Comparison of ENCODE assay signal across 8 mouse cellular contexts in the genomic region with DNA sequence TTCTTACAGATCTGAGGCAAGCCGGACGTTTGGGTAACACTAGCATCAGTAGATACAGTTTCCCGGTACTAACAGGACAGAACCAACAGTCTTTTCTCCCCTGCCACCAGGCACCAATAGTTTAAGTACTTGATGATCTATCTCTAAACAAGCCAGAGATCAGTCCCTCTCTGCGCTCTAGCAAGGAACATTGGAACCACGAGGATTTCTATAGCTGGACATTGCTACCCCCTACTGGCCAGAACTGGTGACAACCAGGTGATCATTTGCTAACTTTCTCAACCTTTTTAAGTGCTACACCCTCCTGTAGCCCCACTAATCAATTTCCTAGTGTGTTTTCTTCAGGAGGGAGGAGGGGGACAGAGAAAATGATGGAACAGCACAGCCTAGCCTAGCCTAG. TPM values are rescaled to one million over a fixed set of nuclear protein-coding genes. Genes with fewer than 3 reads are reported as not detected.
A peak's percentile ranks its signal among the peaks of the same experiment; 100 is the strongest.
DNase-seq lines count a peak whose midpoint lies in the region; ATAC-seq and TF ChIP-seq lines count a peak whose summit lies in the region.

No protein-coding gene starts in this region.

- H3K9ac ChIP-seq in midbrain, embryonic 12.5 days (replicated peaks) = no peak overlapping the region

- no peaks in the 10 kb centered on the region for H3K27me3 ChIP-seq in limb, embryonic 10.5 days (ENCODE audit: low read depth, poor library complexity, severe bottlenecking)
- no peaks in the 10 kb centered on the region for H3K27me3 ChIP-seq in midbrain, embryonic 12.5 days

- peak; percentile 86 to 93 for ATAC-seq in hematopoietic stem cell, adult 5-6 weeks (replicated peaks in 1 of 2; ENCODE audit: insufficient read depth in 1 of 2, low FRiP score in 2 of 2, low TSS enrichment in 1 of 2, low read depth in 1 of 2, poor library complexity in 2 of 2, severe bottlenecking in 2 of 2)
- peak; percentile 66 for ATAC-seq in midbrain, embryonic 12.5 days (ENCODE audit: low FRiP score, low read depth)

- H3K27ac ChIP-seq in cortical plate, adult 2 months (ENCODE audit: insufficient read depth, low read length) = no peak overlapping the region
- H3K27ac ChIP-seq in limb, embryonic 10.5 days = no peak overlapping the region
- no peak overlapping the region for H3K27ac ChIP-seq in midbrain, embryonic 12.5 days (replicated peaks)

- WGBS in limb, embryonic 10.5 days = 37% methylated on average over 5 of the region's 5 CpGs
- 32% methylated on average over 5 of the region's 5 CpGs for WGBS in midbrain, embryonic 12.5 days

- peak; percentile 15 for DNase-seq in ovary, postnatal 36 days (ENCODE audit: low spot score)
- DNase-seq in ovary, adult 18-20 months (ENCODE audit: low spot score) = no peak
- DNase-seq in NIH3T3 (ENCODE audit: low read depth) = peak; percentile 82
- DNase-seq in limb, embryonic 10.5 days (ENCODE audit: low spot score) = peak; percentile 60
- DNase-seq in thymus, postnatal 14 days = peak; percentile 55

- no peaks in the 10 kb centered on the region for H3K36me3 ChIP-seq in limb, embryonic 10.5 days
- no peaks in the 10 kb centered on the region for H3K36me3 ChIP-seq in midbrain, embryonic 12.5 days

- no peak overlapping the region for H3K4me2 ChIP-seq in midbrain, embryonic 12.5 days (replicated peaks)

- no peaks in the 10 kb centered on the region for H3K9me3 ChIP-seq in limb, embryonic 10.5 days (replicated peaks)
- H3K9me3 ChIP-seq in midbrain, embryonic 12.5 days = no peaks in the 10 kb centered on the region

- TF ChIP-seq CTCF in cortical plate, adult 2 months (IDR thresholded peaks at IDR 0.05; ENCODE audit: extremely low read depth, insufficient read depth, low read length) = peak; percentile 88

- no peaks in the 10 kb centered on the region for H3K4me1 ChIP-seq in cortical plate, adult 2 months (ENCODE audit: control insufficient read depth, insufficient read depth, low read length)
- H3K4me1 ChIP-seq in limb, embryonic 10.5 days = no peaks in the 10 kb centered on the region
- no peaks in the 10 kb centered on the region for H3K4me1 ChIP-seq in midbrain, embryonic 12.5 days

- no peak for TF ChIP-seq POLR2A in cortical plate, adult 2 months (IDR thresholded peaks at IDR 0.05; ENCODE audit: extremely low read depth, insufficient read depth, low read length)

- no peak overlapping the region for H3K4me3 ChIP-seq in cortical plate, adult 2 months (ENCODE audit: insufficient read depth, low read length)
- H3K4me3 ChIP-seq in limb, embryonic 10.5 days = no peak overlapping the region
- H3K4me3 ChIP-seq in midbrain, embryonic 12.5 days = no peak overlapping the region

RNA-seq across cellular contexts. Expression of a gene that starts 15.4 kb away (rescaled TPM):
- polyA plus RNA-seq in cortical plate, adult 2 months (2012; rRNA removed) = 53.6 and 57.9 TPM in 2 replicates
- 57.0 and 69.5 TPM in 2 replicates for total RNA-seq in hematopoietic stem cell, adult 5-6 weeks (2017)
- polyA plus RNA-seq in limb, embryonic 10.5 days (2016; fragmentation: Nextera tagmentation; extraction: Ambion mirVana) = 20.6 and 21.9 TPM in 2 replicates
- polyA plus RNA-seq in midbrain, embryonic 12.5 days (2016; fragmentation: Nextera tagmentation; extraction: Ambion mirVana) = 40.2 and 42.1 TPM in 2 replicates
